Mouse (Mus musculus) liver, embryonic 14.5 days (tissue): ENCODE results near the gene Txndc12. TPM values are rescaled to one million over a fixed set of nuclear protein-coding genes. Genes with fewer than 3 reads are reported as not detected.
A peak's percentile ranks its signal among the peaks of the same experiment; 100 is the strongest.

Experiments
- ATAC-seq: fragments of 200-750 bp; cut with Nextera tagmentation; 2 replicates; pipeline ENCODE4 v1.8.0; 2017; ENCODE audit warnings: moderate number of reproducible peaks, mild to moderate bottlenecking, moderate library complexity; ENCODE audit not compliant: insufficient read depth
- DNase-seq, 3 experiments: peaks; one replicate each; pipeline ENCODE4 v3.0.0-alpha.2; 2012 to 2013; ENCODE audit warnings: low read depth in 3 of 3, low spot score in 3 of 3
- H3K27ac ChIP-seq: fragments of 300-500 bp; sonication (generic); 2 replicates; pipeline ENCODE4 v1.5.1; 2014; ENCODE audit warnings: moderate library complexity, mild to moderate bottlenecking, control low read depth, inconsistent platforms
- H3K27me3 ChIP-seq: fragments of 300-500 bp; sonication (generic); 2 replicates; pipeline ENCODE4 v1.6.1; 2014; ENCODE audit warnings: mild to moderate bottlenecking, low read length, moderate library complexity; ENCODE audit not compliant: control insufficient read depth, insufficient read depth
- H3K36me3 ChIP-seq: fragments of 300-500 bp; sonication (generic); replicated peaks from 2 replicates; pipeline ENCODE4 v1.6.1; 2014; ENCODE audit warnings: low read depth; ENCODE audit not compliant: control insufficient read depth, insufficient read depth
- H3K4me1 ChIP-seq, 2 experiments: fragments of 200-500 bp in 1 of 2; fragments of 300-500 bp in 1 of 2; sonication (generic) in 1 of 2; replicated peaks; 2 replicates each; pipeline ENCODE4 v1.6.1; 2012 to 2014; ENCODE audit warnings: antibody characterized with exemption in 1 of 2, inconsistent platforms in 1 of 2, low read length in 1 of 2; ENCODE audit not compliant: control insufficient read depth in 2 of 2, insufficient read depth in 2 of 2
- H3K4me2 ChIP-seq: fragments of 300-500 bp; sonication (generic); 2 replicates; pipeline ENCODE4 v1.6.1; 2014; ENCODE audit warnings: low read depth, mild to moderate bottlenecking, control low read depth, moderate library complexity
- H3K4me3 ChIP-seq, 2 experiments: fragments of 200-500 bp in 1 of 2; fragments of 300-500 bp in 1 of 2; sonication (generic) in 1 of 2; 2 replicates each; pipeline ENCODE4 v1.5.1; 2012 to 2014; ENCODE audit warnings: low read depth in 2 of 2, low read length in 2 of 2, mild to moderate bottlenecking in 2 of 2, control low read depth in 1 of 2, inconsistent platforms in 1 of 2, moderate library complexity in 1 of 2; ENCODE audit not compliant: insufficient read depth in 1 of 2
- H3K9ac ChIP-seq: fragments of 300-500 bp; sonication (generic); replicated peaks from 2 replicates; pipeline ENCODE4 v1.6.1; 2014; ENCODE audit warnings: mild to moderate bottlenecking, control low read depth, moderate library complexity
- H3K9me3 ChIP-seq: fragments of 300-500 bp; sonication (generic); 2 replicates; pipeline ENCODE4 v1.6.1; 2016; ENCODE audit warnings: low read length, mixed read lengths; ENCODE audit not compliant: control insufficient read depth
- CTCF ChIP-seq: IDR thresholded peaks from 2 replicates; pipeline ENCODE4 v1.5.1; 2016; ENCODE audit warnings: antibody characterized with exemption, low read depth, control low read depth
- EP300 ChIP-seq: IDR thresholded peaks from 2 replicates; pipeline ENCODE4 v1.6.1; 2016; ENCODE audit warnings: antibody characterized with exemption, low read depth
- WGBS: fragments of 180-500 bp; shearing (Covaris S2); extraction: QIAGEN DNeasy Blood & Tissue Kit; methylation state at CpG from one replicate; pipeline ENCODE4 v1.1.7; 2014; ENCODE audit not compliant: insufficient replicate concordance; 5-methylcytosine and 5-hydroxymethylcytosine counted together
- polyA plus RNA-seq, 2 experiments: library from polyadenylated mRNA; depleted of rRNA in 1 of 2; stranded (reverse) in 1 of 2; unstranded in 1 of 2; fragments of >200 nt; fragmentation: Nextera tagmentation in 1 of 2; extraction: Ambion mirVana in 1 of 2; gene quantifications; 2 replicates each; pipeline versions ENCODE4 v1.2.1 to v1.2.3; 2012 to 2014

Txndc12 gene
- polyA plus RNA-seq (2012; rRNA removed) (7.8 and 12.4 TPM in 2 replicates), polyA plus RNA-seq (2014; fragmentation: Nextera tagmentation; extraction: Ambion mirVana) (25.1 and 26.3 TPM in 2 replicates)

DNA sequence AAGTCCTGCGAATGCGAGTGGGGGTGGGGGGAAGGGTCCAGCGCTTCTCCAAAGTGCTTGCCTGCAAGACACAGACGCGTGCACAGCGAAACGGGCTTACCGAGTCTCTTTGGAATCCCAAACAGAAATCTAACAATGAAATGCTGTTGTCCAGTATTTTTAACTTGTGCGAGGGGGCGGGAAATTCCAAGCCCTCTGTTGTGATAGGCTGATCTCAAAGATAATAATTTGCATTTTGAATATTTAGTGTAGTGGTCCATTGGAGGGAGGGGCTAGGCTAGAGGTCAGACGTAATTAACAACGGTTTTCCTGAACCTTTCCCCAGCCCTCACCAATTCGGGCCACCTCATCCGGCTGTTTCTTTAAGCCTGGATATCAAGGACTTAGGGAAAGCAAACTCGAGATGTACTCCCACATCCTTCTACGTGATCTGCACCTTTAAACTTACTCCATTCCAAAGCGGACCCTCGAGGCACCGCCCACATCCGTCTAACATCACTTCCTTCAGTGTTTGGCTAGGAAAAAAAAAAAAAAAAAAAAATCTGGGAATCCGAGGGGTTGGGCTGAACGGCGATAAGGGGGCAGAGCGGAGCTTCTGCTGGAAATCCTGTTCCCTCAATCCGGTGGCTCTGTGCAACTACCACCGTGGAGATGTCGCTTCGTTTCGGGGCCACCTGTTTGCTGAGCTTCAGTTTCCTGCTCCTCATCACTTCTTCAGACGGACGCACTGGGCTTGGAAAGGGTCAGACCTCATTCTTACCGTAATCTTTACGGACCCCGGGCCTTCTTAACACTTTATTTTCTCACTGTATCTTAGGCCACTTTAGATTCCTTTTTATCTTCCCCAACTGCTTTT is at the start of gene Txndc12:
Txndc12 (plus strand) TSS at position 487 of the 856 bp plus-strand sequence.
- Histone ChIP-seq H3K9ac (peak within 1 kb of the TSS; percentile 90), H3K4me3 (peak within 1 kb of the TSS; percentile 98 to 99), H3K27me3 (no peaks in the 10 kb centered on the region), H3K4me1 (peaks cover 7 to 15% of the 10 kb centered on the region in 2 experiments), H3K9me3 (no peaks in the 10 kb centered on the region), H3K27ac (peak within 1 kb of the TSS; percentile 89), H3K36me3 (peaks cover 4% of the 10 kb centered on the region; the same call in 1 of the 2 replicates), H3K4me2 (peak within 1 kb of the TSS; percentile 94)
- ATAC-seq (peak; percentile 52), DNase-seq (peak; percentile 63 to 74 (median 68))
- under 1% methylated on average over 34 of the region's 34 CpGs for WGBS
- peak; percentile 2; the same call in 1 of the 2 replicates for TF ChIP-seq EP300
- TF ChIP-seq CTCF: no peak

GRCm38 (mm10) chr4:108789258-108789936 is 45.0 kb upstream of the Txndc12 start:
- no peak for DNase-seq
- Histone ChIP-seq H3K27ac (no peak overlapping the region), H3K36me3 (no peaks in the 10 kb centered on the region), H3K27me3 (no peaks in the 10 kb centered on the region), H3K9me3 (no peaks in the 10 kb centered on the region), H3K4me1 (no peaks in the 10 kb centered on the region), H3K9ac (no peak overlapping the region), H3K4me2 (no peak overlapping the region), H3K4me3 (no peak overlapping the region)
- TF ChIP-seq EP300 (no peak), CTCF (no peak)
- no peak for ATAC-seq
- 45% methylated on average over 6 of the region's 6 CpGs for WGBS

- DNase-seq: no peak
- H3K4me1 ChIP-seq: no peaks in the 10 kb centered on the region
- no peaks in the 10 kb centered on the region for H3K9me3 ChIP-seq
- no peak overlapping the region for H3K4me3 ChIP-seq
- WGBS: 23% methylated on average over 1 of the region's 1 CpGs
- ATAC-seq: no peak
- no peak overlapping the region for H3K27ac ChIP-seq
- no peaks in the 10 kb centered on the region for H3K27me3 ChIP-seq
- no peaks in the 10 kb centered on the region for H3K36me3 ChIP-seq
- no peak overlapping the region for H3K9ac ChIP-seq
- H3K4me2 ChIP-seq: no peak overlapping the region
- no peak for TF ChIP-seq EP300
Measured at GRCm38 (mm10) chr4:108790507-108790906, 43.9 kb upstream of the Txndc12 start.

- no peaks in the 10 kb centered on the region for H3K9me3 ChIP-seq
- H3K4me2 ChIP-seq: no peak overlapping the region
- 52% methylated on average over 1 of the region's 1 CpGs for WGBS
- no peaks in the 10 kb centered on the region for H3K27me3 ChIP-seq
- TF ChIP-seq CTCF: no peak
- no peak overlapping the region for H3K27ac ChIP-seq
- no peak for ATAC-seq
- no peaks in the 10 kb centered on the region for H3K4me1 ChIP-seq
- H3K4me3 ChIP-seq: no peak overlapping the region
- DNase-seq: no peak
- H3K9ac ChIP-seq: no peak overlapping the region
- H3K36me3 ChIP-seq: no peaks in the 10 kb centered on the region
Measured at GRCm38 (mm10) chr4:108793941-108794340, 40.5 kb upstream of the Txndc12 start.

DNA sequence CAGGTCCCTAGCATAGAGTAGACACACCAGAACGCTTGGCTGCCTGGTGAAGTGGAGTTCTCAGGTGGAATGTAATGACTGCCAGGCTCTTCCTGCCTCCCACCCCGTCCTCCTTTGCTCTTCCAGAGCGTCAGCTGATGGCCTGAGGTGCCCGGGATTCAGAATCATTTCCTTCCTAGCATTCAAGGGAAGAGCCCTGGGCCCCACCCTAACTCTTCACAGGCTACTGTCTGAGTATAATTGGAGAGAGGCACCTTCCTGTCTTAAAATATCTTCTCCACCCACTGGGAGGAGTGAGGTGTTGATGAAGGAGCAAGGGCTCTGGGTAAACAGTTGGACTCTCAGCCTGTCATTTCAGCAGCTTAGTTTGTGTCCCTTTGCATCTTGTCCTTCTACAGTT is 37.7 kb upstream of the Txndc12 start:
- 20% methylated on average over 4 of the region's 4 CpGs for WGBS
- H3K36me3 ChIP-seq: no peaks in the 10 kb centered on the region

More for the DNA sequence above, 37.7 kb upstream of the Txndc12 start:
- H3K4me3 ChIP-seq: no peak overlapping the region
- TF ChIP-seq EP300 (no peak), CTCF (no peak)
- no peaks in the 10 kb centered on the region for H3K9me3 ChIP-seq
- no peak overlapping the region for H3K9ac ChIP-seq
- ATAC-seq: no peak
- DNase-seq: no peak
- no peak overlapping the region for H3K4me2 ChIP-seq
- no peaks in the 10 kb centered on the region for H3K27me3 ChIP-seq
- no peaks in the 10 kb centered on the region for H3K4me1 ChIP-seq
- no peak overlapping the region for H3K27ac ChIP-seq
